Mouse (Mus musculus): Measurements from ENCODE around the gene Crcp. TPM values are rescaled to one million over a fixed set of nuclear protein-coding genes. Genes with fewer than 3 reads are reported as not detected.
A peak's percentile ranks its signal among the peaks of the same experiment; 100 is the strongest.

Crcp gene
- total RNA-seq (2021) = 10 to 100 TPM; 14.4 to 16.3 TPM
- long read RNA-seq, experiment 1, transcript Crcp-201 (6 exons, 1,492 nt) = major isoform, 20 of 23 reads
- long read RNA-seq, experiment 1, partial matches to known transcripts = 1 of 23 reads
- long read RNA-seq, experiment 1, other reads (novel, unspliced or antisense) = 1 of 23 reads
- long read RNA-seq, experiment 2, transcript Crcp-201 (6 exons, 1,492 nt) = major isoform, 14 of 21 reads
- long read RNA-seq, experiment 2, partial matches to known transcripts = 1 of 21 reads
- long read RNA-seq, experiment 2, other reads (novel, unspliced or antisense) = 2 of 21 reads

- DNase-seq (ENCODE audit: low spot score in 2 of 2) = peak; percentile 63 to 84
Observed at GRCm38 (mm10) chr5:130029142-130029897, at the start of gene Crcp, which contains the start of gene Asl. Gene Crcp (plus strand): TSS chr5:130029290. Gene Asl (minus strand): TSS chr5:130029247.

- no peak for DNase-seq (ENCODE audit: low spot score in 2 of 2)
Observed at GRCm38 (mm10) chr5:129980216-129980615, 48.9 kb upstream of the Crcp start.

GRCm38 (mm10) chr5:129989376-129989775 lies 39.7 kb upstream of the Crcp start:
- no peak for DNase-seq (ENCODE audit: low spot score in 2 of 2)

- no peak for DNase-seq (ENCODE audit: low spot score in 2 of 2)
Observed at GRCm38 (mm10) chr5:129991898-129992297, 37.2 kb upstream of the Crcp start.

- no peak for DNase-seq (ENCODE audit: low spot score in 2 of 2)
Observed at GRCm38 (mm10) chr5:129993374-129993773, 35.7 kb upstream of the Crcp start.

GRCm38 (mm10) chr5:129994989-129995388 lies 34.1 kb upstream of the Crcp start:
- DNase-seq (ENCODE audit: low spot score in 2 of 2) = no peak

GRCm38 (mm10) chr5:129997700-129998099 lies 31.4 kb upstream of the Crcp start:
- DNase-seq (ENCODE audit: low spot score in 2 of 2) = no peak

- DNase-seq (ENCODE audit: low spot score in 2 of 2) = peak in 1 of 2 experiments; percentile 33
Observed at GRCm38 (mm10) chr5:129999097-129999496, 30.0 kb upstream of the Crcp start.

GRCm38 (mm10) chr5:130000735-130001134 lies 28.4 kb upstream of the Crcp start:
- DNase-seq (ENCODE audit: low spot score in 2 of 2) = peak in 1 of 2 experiments; percentile 16

- DNase-seq (ENCODE audit: low spot score in 2 of 2) = no peak
Observed at GRCm38 (mm10) chr5:130001356-130001987, 27.6 kb upstream of the Crcp start.

- peak; percentile 66 to 84 for DNase-seq (ENCODE audit: low spot score in 2 of 2)
Observed at GRCm38 (mm10) chr5:130002301-130003146, 26.6 kb upstream of the Crcp start, which contains the start of gene Gusb. Gene Gusb (minus strand): TSS chr5:130003049.

GRCm38 (mm10) chr5:130003229-130003628 lies 25.9 kb upstream of the Crcp start:
- no peak for DNase-seq (ENCODE audit: low spot score in 2 of 2)

- DNase-seq (ENCODE audit: low spot score in 2 of 2) = no peak
Observed at GRCm38 (mm10) chr5:130007344-130007743, 21.7 kb upstream of the Crcp start.

GRCm38 (mm10) chr5:130008034-130008590 lies 21.0 kb upstream of the Crcp start:
- DNase-seq (ENCODE audit: low spot score in 2 of 2) = no peak

GRCm38 (mm10) chr5:130009784-130010183 lies 19.3 kb upstream of the Crcp start:
- DNase-seq (ENCODE audit: low spot score in 2 of 2) = no peak

- no peak for DNase-seq (ENCODE audit: low spot score in 2 of 2)
Observed at GRCm38 (mm10) chr5:130010961-130011360, 18.1 kb upstream of the Crcp start.

- no peak for DNase-seq (ENCODE audit: low spot score in 2 of 2)
Observed at GRCm38 (mm10) chr5:130015104-130015503, 14.0 kb upstream of the Crcp start.

- no peak for DNase-seq (ENCODE audit: low spot score in 2 of 2)
Observed at GRCm38 (mm10) chr5:130019461-130019860, 9.6 kb upstream of the Crcp start.

- DNase-seq (ENCODE audit: low spot score in 2 of 2) = no peak
Observed at GRCm38 (mm10) chr5:130021361-130021966, 7.6 kb upstream of the Crcp start.

GRCm38 (mm10) chr5:130022366-130022765 lies 6.7 kb upstream of the Crcp start:
- DNase-seq (ENCODE audit: low spot score in 2 of 2) = no peak
